23 mouse cellular contexts compared by ENCODE assay signal in genomic region chr16:13520301-13520700, GRCm38 (mm10).
DNase-seq lines count a peak whose midpoint lies in the region; ATAC-seq lines count a peak whose summit lies in the region.
"Had no signal": no experiment of that assay in that cellular context is flagged by ENCODE, and none has a peak within 500 bp of the region (broad histone marks: within the 10 kb centered on the region; RNA-seq: fewer than 3 reads in every experiment).

No protein-coding gene starts in this region.

- peak; percentile 57 for DNase-seq in gastrocnemius, adult 18-20 months (ENCODE audit: low spot score)
- no peak for DNase-seq in gastrocnemius, postnatal 14 days
- peak; percentile 36 to 68 for DNase-seq in left cerebral cortex, adult 18-20 months (ENCODE audit: low spot score in 2 of 2)
- DNase-seq in left cerebral cortex, postnatal 4 days = no peak
- DNase-seq in skeletal muscle tissue, adult 2 months (ENCODE audit: low read depth, low spot score) = peak; percentile 46
- DNase-seq in layer of hippocampus, adult 11-12 months (ENCODE audit: low spot score) = no peak
- DNase-seq: adrenal gland, postnatal 10 days; cerebellum, adult 18-20 months; cerebellum, postnatal 36 days; kidney, adult 18-20 months; lung, postnatal 4 days; retina, postnatal 1 day; thymus, adult 18-20 months had no signal

- H3K4me1 ChIP-seq in heart, embryonic 15.5 days (replicated peaks) = peaks cover 7% of the 10 kb centered on the region; the same call in 1 of the 2 replicates
- H3K4me1 ChIP-seq in liver, embryonic 12.5 days = no peaks in the 10 kb centered on the region
- H3K4me1 ChIP-seq: forebrain, embryonic 10.5 days; lung, embryonic 15.5 days; midbrain, embryonic 10.5 days had no signal

- WGBS in heart, embryonic 15.5 days = 46% methylated on average over 6 of the region's 6 CpGs
- WGBS in liver, embryonic 12.5 days (ENCODE audit: insufficient replicate concordance) = 72% methylated on average over 6 of the region's 6 CpGs

- no peak for ATAC-seq in heart, embryonic 15.5 days (replicated peaks; ENCODE audit: insufficient number of reproducible peaks, insufficient read depth, low FRiP score, low read depth)
- ATAC-seq in liver, embryonic 12.5 days = no peak
- ATAC-seq: activated CD4-positive, CD25-positive, alpha-beta regulatory T cell, adult 4 months had no signal

- no peak overlapping the region for H3K4me3 ChIP-seq in heart, embryonic 15.5 days
- H3K4me3 ChIP-seq in liver, embryonic 12.5 days = no peak overlapping the region
- H3K4me3 ChIP-seq: forebrain, embryonic 10.5 days; limb, embryonic 12.5 days; lung, embryonic 15.5 days; midbrain, embryonic 10.5 days had no signal

- no peak overlapping the region for H3K4me2 ChIP-seq in heart, embryonic 15.5 days
- no peak overlapping the region for H3K4me2 ChIP-seq in liver, embryonic 12.5 days
- H3K4me2 ChIP-seq: limb, embryonic 12.5 days; lung, embryonic 15.5 days had no signal

- intact Hi-C loops in gastrocnemius, postnatal 14 days (cut with DNase I; ENCODE audit: low total_unique reads) = no loop called here
- intact Hi-C loops in left cerebral cortex, postnatal 4 days (cut with DNase I) = no loop called here

- H3K36me3 ChIP-seq in heart, embryonic 15.5 days = no peaks in the 10 kb centered on the region
- H3K36me3 ChIP-seq in liver, embryonic 12.5 days = no peaks in the 10 kb centered on the region
- H3K36me3 ChIP-seq: forebrain, embryonic 10.5 days; G1E; limb, embryonic 12.5 days; lung, embryonic 15.5 days; midbrain, embryonic 10.5 days had no signal

- H3K9ac ChIP-seq in heart, embryonic 15.5 days = no peak overlapping the region
- no peak overlapping the region for H3K9ac ChIP-seq in liver, embryonic 12.5 days
- H3K9ac ChIP-seq: limb, embryonic 12.5 days; liver, embryonic 14.5 days; lung, embryonic 15.5 days had no signal

- no peaks in the 10 kb centered on the region for H3K9me3 ChIP-seq in heart, embryonic 15.5 days (replicated peaks)
- H3K9me3 ChIP-seq in liver, embryonic 12.5 days (replicated peaks) = no peaks in the 10 kb centered on the region
- H3K9me3 ChIP-seq: forebrain, embryonic 10.5 days; G1E; limb, embryonic 12.5 days; lung, embryonic 15.5 days; midbrain, embryonic 10.5 days had no signal

- 0 out of 2 replicates have a peak overlapping the region, but pooled peaks have one; percentile 26 for H3K27ac ChIP-seq in heart, embryonic 15.5 days
- no peak overlapping the region for H3K27ac ChIP-seq in liver, embryonic 12.5 days
- H3K27ac ChIP-seq: forebrain, embryonic 10.5 days; kidney, postnatal 0 days; limb, embryonic 12.5 days; liver, embryonic 14.5 days; lung, embryonic 15.5 days; midbrain, embryonic 10.5 days had no signal

- no peaks in the 10 kb centered on the region; the same call in 1 of the 2 replicates for H3K27me3 ChIP-seq in heart, embryonic 15.5 days
- H3K27me3 ChIP-seq in liver, embryonic 12.5 days (replicated peaks) = no peaks in the 10 kb centered on the region
- H3K27me3 ChIP-seq: limb, embryonic 12.5 days; lung, embryonic 15.5 days had no signal

Comparison
In these comparisons a context has a peak if more than half of its experiments do, and no peak if none do; other contexts are left out.
1. DNase-seq: peak in gastrocnemius, adult 18-20 months (single experiment), left cerebral cortex, adult 18-20 months (2 of 2) and skeletal muscle tissue, adult 2 months (single experiment); none in gastrocnemius, postnatal 14 days (single experiment), left cerebral cortex, postnatal 4 days (single experiment) and layer of hippocampus, adult 11-12 months (single experiment).